Mouse (Mus musculus) cerebellum, adult 11-12 months (tissue): Measurements from ENCODE around the gene Aqp7.

Experiments used
- DNase-seq: peaks from one replicate; pipeline ENCODE4 v3.0.0; 2022

Gene Aqp7

DNA sequence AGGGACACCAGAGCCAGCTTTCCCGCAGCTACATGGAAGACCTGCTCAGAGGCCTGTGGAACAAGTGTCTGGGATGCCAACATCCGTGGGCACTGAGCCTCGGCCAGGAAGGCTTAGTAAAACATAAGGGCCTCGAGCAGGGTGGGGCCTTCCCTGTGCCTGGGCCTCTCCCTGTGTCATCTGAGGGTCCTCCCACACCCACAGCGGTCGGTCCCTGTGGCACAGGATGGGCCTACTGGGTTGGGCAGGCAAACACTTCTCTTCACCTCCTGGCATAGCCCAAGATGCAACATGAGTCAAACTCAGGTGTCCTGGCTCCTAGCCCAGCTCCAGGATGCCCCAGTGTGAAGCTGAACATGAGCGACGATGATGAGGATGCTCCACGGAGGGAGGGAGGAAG lies 9.4 kb upstream of the Aqp7 start:
- peak; percentile 48 for DNase-seq

DNA sequence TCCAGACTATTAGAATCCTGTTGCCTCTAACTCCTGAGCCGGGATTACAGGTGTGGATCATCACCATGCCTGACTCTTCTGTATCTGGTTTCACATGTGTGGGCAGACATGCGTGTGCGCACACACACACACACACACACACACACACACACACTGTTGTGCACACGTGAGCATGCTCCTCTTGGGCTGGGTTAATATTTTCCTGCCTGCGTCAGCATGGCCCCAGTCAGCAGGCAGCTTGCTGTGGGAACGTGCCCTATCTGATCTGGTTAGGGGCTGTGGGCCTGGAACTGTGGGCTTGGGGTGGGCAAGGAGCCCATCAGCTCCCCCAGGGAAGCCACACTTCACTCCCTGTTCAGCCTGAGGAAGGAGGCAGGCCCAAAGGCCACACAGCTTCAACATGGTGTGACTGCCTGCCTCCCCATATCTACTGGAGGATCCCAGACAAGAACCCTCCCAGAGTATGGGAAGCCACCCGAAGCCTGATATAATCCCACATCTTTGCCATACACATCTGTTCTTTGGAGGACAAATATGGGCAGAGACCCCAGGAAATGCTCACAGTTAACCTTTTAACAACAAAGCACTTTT lies 8.9 kb upstream of the Aqp7 start:
- DNase-seq = no peak

DNA sequence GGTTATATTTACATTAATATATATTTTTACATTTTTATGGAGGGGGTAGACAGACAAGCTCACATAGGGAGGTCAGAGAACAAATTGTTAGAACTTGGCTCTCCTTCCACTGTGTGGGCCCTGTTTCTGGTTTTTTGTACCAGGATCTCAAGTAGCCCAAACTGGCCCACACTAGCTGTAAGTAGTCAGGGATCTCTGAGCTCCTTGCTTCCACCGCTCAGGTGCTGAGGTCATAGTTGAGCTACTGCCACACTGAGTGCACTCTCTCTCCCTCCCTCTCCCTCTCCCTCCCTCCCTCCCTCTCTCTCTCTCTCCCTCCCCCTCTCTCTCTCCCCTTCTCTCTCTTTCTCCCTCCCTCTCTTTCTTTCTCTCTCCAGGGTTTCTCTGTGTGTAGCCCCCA lies 8.3 kb upstream of the Aqp7 start:
- no peak for DNase-seq

DNA sequence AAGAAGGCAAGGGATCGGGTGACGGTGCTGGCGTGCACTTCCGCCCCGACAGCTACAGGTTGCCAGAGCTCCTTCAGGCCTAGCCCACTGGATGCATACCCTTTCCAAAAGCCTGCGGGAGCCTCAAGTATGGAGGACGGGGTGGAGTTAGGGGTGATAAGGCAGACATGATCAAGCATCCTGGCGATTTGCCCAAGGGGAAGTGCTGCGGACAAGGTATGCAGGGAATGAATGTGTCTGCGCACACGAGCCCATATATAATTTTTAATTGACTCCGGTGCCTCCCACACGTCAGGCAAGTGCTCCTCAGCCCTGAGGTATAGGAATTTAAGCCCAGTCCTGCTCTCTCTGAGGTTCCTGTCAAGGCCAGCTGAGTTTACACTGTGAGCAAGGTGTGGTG lies 7.2 kb upstream of the Aqp7 start:
- DNase-seq = no peak

DNA sequence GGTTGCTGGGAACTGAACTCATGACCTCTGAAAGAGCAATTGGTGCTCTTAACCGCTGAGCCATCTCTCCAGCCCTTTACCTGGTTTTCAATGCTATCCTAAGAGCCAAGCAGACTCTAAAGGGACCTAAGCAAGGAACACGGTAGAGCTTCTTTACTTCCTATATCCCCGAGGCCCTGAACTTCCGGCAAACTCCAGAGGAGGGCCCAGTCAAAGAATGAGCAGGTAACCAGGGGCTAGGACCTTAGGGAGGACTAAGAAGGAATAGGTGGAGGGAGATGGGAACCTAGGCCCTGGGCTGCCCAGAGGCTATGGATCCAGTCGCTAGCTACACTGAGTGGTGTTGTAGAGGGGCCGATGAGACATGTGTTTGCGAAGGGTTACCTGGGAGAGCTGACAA lies 3.8 kb upstream of the Aqp7 start:
- no peak for DNase-seq

DNA sequence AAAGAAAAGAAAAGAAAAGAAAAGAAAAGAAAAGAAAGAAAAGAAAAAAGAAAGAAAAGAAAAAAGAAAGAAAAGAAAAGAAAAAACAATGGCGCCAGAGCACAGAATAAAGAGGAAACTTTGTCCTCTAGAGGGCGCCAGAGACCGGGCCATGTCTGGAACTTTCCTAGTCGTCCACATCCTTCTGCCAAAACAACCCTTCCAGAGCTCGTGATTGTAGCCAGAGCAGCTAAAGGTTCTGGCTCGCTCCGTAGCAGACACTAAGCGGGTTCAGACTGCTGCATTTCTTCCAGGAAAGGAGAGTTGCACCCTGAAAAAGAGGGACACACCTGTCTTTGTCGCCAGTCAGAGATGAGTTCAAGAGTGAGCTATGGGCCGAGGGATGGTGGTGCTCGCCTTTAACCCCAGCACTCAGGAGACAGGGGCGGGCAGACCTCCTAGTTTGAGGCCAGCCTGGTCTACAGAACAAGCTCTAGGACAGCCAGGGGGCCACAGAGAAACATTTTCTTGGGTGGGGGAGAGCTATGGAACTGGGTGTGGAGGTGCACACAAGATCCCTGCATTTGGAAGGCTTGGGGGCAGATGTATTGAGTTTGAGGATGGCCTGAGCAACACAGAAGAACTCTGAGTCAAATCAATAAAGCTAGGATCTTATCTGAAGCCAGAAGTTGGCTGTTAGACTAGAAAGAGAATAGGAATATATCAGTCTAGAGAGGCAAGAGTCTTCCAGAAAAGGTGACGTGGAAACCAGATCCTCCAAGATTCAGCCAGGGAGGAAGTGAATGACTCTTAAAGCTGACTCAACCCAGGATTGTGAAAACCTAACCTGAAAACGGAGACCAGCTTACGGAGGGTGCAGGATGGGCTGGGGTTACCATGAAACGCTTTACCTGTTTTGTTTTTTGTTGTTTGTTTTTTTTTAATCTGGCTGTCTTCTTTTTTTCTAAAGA lies 3.1 kb upstream of the Aqp7 start:
- DNase-seq = peak; percentile 66

DNA sequence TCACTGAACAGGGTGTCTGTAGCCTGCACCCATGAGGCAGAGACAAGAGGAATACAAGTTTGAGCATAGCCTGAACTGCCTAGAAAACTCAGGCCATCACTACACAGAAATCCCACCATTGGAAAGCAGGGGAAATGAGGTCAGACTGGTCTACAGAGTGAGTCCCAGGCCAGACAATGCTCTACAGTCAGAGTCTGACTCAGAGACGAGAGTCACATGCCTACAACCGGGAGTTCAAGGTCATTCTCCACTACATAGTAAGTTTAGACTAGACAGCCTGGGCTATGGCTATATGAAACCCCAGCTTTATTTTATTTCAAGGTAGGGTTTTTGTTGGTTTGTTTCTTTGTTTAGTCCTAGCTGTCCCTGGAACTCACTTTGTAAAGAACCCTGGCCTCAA lies 987 bp upstream of the Aqp7 start:
- DNase-seq = no peak

DNA sequence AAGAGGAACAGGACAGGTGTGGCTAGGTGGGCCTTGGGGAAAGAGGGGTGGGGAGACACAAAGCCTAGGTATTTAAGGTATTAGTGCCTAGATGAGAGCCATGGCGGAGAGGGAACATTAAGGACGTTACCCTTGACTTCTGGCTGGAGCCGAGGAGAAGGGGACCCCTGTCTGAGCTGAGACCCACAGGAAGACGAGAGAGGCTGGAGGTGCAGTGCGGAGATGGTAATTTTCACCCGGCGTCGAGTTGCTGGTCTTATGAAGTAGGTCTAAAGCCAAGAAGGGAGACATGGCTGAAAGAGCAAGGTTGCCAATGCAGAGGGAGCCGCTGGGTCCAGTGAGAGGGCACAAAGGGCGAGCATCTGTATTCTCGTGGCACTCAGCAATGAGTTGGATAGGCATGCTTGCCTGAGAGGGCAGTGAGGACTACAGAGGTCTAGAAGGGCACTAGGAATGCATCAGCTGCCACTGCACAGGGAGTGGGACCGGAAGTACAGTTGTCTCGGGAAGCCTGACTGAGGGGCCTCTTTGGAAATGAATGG lies 1.6 kb downstream of the Aqp7 start:
- DNase-seq = no peak

DNA sequence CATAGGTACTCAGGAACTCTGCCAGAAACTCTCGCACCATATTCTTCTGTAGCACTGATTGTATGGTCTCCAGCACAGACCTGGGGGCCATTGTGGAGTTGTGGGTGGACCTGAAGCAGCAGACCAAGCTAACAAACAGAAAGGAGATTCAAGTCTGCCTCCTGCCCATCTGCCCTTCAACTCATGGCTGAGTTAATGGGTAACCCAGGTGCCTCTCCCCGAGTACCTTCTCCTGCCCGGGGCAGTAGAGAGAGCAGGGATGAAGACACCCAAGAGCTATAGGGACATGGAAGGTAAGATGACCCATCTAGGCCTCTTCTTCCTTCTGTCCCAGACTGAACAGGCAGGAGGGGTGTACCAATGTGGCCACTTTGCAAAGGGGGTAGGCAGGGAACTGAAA lies 2.7 kb downstream of the Aqp7 start:
- DNase-seq = no peak

DNA sequence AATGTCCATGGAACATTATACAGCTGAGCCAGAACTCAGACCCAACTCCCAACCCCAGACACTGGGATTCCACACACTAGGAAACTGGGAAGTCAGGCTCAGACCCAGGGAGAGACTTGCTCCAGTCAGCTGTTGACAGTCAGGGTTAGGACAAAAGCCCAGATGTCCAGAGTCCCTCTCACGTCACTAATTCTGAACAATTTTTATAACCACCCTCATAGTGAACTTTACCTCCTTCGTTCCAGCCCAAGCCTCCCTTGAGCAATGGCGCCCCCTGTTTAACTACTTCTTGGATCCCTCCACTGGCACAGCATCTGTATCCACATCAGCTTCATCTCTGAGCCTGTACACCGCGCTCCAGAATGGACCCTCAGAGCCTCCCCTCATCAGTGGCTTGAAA lies 4.0 kb downstream of the Aqp7 start:
- DNase-seq = no peak

DNA sequence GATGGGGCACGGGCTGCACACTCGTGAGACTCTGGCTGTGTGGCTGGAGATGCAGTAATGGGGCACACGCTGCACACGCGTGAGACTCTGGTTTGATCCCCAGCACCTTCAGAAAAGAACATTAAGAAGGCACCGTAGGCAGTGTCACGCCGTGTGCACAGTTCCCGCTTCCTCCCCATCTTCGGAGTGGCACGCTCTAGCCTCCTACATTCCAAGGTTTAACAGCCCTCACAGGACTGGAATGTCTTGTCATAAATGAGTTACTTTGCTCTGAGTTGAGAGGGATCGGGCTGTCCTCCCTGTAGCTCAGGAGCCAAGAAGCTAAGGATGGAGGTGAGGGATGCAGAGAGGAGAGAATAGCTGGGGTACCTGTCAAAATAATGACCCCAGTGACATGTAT lies 5.1 kb downstream of the Aqp7 start:
- DNase-seq = no peak

DNA sequence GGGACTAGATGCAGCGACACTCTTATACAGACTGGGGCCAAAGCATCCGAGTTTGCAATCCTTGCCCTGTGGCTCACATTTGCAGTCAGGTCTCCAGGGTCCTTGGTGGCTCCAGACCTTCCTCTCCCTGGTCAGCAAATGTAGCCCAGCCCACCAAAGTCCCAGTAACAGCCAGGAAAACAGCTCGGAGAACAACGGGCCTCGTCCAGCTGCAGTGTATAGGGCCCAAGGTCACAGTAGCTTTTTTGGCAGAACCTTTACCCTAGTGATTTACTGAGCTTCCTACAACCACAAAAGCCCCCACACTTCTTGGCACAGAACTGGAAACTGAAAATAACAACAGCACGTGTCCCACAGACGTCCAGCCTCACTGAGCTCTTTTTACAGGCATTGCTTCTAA lies 7.0 kb downstream of the Aqp7 start:
- no peak for DNase-seq

DNA sequence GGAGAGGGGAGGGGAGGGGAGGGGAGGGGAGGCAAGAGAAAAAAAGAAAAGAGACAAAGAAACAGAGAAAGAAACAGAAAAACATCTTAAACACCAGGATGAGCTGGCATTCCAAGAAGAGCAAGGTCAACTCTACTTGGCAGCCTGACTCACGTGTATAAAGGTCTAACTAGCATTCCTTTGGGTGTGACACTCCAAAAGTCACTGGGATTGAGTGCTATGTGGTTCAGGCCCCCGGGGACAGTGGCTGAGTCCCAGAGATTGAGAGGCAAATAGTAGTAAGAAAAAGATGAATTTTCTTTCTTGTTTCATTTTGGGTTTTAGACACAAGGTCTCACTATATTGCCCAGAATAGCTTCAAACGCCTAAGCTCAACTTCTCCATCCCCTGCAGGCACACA lies 10.0 kb downstream of the Aqp7 start:
- DNase-seq = no peak

DNA sequence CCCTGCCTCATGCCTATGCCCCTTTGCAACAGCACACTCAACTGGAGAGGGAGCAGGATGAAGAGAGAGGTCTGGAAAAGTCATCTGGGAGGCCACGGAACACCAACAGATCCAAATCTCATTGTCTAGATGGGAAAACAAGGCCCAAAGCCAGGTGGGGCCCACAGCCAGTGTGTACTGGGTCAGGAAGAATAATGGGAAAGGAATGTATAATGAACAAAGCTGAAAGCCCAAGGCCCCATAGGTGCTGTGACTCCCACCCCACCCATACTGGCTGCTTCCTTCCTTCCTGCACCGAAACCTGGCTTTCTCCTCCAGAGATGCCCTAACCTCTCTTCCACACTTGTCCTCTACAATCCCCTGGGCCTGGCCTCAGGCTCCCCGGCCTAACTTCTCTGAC lies 16.7 kb downstream of the Aqp7 start:
- no peak for DNase-seq

DNA sequence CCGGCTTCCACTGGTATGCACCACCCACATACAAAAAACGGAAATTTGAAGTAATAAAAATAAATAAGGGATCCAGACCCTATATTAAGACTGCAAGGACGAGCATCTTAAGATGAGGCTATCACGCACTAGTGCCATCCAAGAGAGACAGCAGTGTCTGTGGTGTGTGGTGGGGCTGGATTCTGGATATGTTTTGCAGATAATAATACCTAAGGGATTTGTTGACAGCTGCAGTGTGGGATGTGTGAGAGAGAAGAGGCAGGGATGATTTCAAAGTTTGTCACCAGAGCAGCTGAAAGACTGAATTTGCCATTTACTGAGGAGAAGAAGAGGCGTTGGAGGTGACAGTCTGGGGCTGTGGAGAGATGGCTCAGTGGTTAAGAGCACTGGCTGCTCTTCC lies 18.6 kb downstream of the Aqp7 start:
- DNase-seq = no peak

DNA sequence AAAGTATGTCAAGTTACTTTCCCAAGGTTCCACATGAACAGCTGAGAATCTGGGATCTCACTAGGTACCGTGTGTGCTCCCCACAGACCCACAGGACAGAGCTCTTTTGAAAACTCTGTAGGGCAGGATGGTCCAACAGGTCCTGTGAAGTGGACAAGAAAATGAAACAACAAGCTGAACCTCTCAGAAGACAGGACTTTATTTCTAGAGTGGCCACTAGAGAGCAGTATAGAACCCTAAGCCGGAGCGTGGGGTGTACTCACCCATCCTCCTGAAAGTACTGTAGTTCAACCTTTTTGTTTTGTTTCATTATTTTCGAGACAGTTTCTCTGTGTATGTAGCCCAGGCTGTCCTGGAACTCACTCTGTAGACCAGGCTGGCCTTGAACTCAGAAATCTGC lies 19.7 kb downstream of the Aqp7 start:
- DNase-seq = no peak

DNA sequence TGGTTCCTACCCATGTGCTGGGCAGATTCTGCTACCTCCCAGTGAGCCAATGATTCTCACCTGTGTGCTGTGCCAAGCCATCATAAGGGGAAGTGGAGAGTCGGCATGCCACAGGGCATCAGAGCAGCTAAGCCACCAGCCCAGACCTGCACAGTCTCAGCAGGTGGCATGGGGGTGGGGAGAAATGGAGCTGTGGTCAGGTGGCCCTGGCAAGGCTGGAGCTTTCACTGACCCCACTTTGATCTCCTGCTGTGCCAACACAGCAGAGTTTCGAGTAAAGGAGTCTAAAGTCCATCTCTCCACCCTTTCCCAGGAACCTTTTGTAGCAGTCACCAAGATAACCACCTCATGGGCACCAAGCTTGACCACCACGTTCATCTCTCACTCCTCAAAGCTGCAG lies 20.1 kb downstream of the Aqp7 start:
- no peak for DNase-seq

DNA sequence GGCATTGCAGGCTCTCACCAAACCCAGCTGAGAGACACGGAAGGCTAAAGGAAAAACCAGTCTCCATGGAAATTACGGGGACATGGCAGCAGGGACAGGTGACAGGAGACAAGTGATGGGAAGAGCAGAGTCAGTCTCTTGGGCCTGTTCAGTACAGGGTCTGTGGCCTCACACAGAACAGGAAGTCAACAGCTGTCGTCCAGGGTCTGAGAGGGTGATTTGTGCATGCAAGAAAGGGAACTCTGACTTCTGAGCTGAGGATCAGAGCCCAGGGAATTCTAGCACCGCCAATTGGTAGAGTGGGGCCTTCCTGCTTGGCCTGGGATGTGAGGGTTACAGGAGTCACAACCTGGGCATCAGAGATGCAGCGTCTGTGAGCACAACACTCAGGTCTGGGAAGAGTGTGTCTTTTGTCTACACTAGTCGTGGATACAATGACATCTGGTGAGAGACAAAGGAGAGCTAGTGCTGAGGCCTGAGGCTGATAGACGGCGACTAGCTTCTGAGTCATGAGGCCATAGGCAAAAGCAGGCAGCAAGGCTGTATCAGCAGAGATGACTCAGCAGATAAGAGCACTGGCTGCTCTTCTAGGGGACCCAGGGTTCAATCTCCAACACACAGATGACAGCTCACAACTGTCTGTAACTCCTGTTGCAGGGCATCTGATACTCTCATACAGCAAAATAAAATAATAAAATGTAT lies 21.7 kb downstream of the Aqp7 start:
- no peak for DNase-seq

DNA sequence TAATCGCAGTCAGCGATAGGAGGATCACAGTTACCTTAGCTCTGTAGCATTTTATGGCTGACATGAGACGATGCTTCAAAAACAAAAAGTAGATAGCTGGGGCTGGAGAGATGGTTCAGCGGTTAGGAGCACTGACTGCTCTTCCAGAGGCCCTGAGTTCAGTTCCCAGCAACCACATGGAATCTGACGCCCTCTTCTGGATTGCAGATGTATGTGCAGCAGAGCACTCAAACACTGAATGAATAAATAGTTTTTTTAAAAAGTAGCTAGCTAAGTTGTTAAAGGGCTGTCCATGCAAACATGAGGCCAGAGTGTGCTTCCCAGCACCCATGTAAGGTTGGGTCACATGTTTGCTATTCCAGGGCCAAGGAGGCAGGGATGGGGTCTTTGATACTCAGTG lies 26.8 kb downstream of the Aqp7 start:
- DNase-seq = no peak

DNA sequence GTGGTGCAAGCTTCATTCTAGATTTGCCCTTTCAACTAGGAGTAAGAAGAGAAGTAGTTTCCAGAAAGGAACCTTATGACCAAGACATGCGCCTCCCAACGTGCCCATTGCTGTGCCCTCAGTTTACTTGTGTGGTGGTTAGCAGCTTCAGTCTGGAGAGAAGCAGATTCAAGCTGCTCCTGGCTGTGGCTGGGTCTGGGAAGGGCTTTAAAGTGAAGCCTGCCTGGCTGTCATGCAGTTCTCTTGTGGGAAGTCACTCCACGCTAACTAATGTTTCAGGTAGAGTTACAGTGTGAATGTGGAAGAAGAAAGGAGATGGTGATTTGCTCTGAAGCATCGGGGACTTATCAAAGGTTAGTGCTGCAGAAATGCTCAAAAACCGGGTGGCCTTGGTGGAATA lies 32.1 kb downstream of the Aqp7 start:
- DNase-seq = no peak

DNA sequence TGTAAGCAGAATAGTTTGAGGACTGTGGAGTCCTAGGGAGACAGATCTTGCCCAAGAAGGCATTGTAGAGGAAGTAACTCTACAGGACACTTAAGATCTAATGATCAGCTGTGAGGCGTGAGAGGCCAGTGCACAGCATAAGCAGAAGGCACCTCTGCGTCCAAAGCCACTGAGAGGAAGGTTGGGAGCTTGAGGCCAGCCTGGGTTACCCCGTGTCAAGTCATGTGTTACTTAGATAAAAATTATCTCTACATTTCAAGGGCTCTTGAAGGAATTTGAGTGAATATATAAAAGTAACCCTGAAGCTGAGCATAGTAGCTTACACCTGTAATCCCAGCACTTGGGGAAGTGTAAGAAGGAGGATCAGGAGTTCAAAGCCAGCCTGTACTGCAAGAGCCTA lies 34.6 kb downstream of the Aqp7 start:
- DNase-seq = no peak

DNA sequence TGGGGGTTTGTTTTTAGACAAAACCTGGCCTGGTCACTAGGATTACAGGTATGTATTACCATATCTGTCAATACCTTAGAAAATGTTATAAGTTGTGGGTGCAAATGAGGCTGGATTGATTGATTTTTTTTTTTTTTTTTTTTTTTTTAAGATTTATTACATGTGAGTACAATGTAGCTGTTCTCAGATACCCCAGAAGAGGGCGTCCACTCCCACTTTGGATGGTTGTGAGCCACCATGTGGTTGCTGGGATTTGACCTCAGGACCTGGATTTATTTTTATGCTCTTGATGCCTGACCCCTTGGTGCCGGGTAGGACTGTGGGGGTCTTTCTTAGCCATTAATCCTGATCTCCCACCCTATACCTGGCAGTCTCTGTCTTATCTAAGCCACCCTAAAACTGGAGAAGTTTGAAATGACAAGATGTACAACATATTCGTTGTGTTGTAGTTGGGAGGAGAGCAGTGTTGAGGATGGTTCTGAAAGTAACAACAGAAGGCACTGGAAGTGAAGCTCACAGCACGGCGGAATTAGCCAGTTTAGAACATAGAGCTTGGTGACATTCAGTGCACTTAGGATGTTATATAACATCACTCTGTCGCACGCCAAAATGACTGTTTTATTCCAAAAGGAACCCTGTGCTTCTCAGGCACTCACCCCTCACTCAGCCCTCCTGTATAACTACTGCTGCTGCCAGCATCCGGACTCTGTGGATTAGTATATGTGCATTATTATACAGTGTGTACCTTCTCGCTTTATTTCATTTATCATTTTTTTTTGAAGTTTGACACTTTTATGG lies 46.9 kb downstream of the Aqp7 start:
- no peak for DNase-seq

DNA sequence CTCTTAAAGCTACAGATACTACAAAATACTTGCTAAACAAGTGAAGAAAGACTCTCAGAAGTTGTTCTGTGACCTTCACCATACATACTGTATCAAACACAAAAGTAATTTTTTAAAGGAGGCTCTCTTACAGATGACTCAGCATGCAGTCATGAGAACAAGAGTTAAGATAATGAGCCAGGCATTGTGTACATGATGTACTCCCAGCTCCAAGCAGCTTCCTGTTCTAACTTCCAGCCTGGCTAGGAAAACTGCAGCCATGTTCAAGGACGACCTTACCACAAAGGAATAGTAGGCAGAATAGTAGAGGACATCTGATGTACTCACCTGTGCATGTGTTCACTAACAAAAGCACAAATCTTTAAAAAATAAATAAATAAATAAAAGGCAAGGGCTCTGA lies 47.7 kb downstream of the Aqp7 start:
- no peak for DNase-seq
